Mouse (Mus musculus): ENCODE measurements at regions not wholly inside any gene's neighbourhood (a gene's known extent, or its start where the extent isn't known, plus 50 kb on each side); places are given as distances from the start of the nearest gene placed in this dataset.
A peak's percentile ranks its signal among the peaks of the same experiment; 100 is the strongest.

DNA sequence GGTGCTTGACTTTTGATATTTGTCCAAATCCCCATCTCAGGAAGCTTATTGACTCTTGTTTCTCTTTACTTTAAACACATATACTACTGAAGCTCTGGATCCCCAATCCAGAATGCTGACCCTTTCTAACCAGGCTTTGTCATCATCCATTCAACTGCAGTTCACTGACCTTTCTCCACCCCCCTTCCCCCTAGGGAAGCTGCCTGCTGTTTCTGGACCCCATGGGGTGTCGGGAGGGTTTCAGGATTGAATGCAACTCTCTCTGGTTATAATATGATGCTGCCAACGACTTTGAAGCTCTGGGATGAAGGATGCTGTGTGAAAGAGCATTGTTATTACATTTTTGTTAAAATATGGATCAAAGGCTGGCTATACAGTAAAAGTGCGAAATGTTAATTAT is 318.7 kb upstream of the Id2 start:
- no peaks in the 10 kb centered on the region for H3K27me3 ChIP-seq (ENCODE audit: control insufficient read depth, insufficient read depth, low read length, poor library complexity, severe bottlenecking)
- no peak overlapping the region for H3K9ac ChIP-seq (ENCODE audit: low read depth, poor library complexity, severe bottlenecking)
- TF ChIP-seq POLR2A (IDR thresholded peaks at IDR 0.05; ENCODE audit: insufficient read depth, low read length) (no peak), EP300 (IDR thresholded peaks at IDR 0.05; ENCODE audit: insufficient read depth, low read depth, low read length) (no peak), CTCF (IDR thresholded peaks at IDR 0.05; ENCODE audit: low read depth, low read length) (no peak)
- H3K9me3 ChIP-seq (replicated peaks; ENCODE audit: control insufficient read depth, insufficient read depth, low read length, poor library complexity, severe bottlenecking) = 0 out of 2 replicates have a peak, but pooled peaks cover 3% of the 10 kb centered on the region
- no peak overlapping the region for H3K4me3 ChIP-seq (ENCODE audit: low read depth, low read length)
- no peaks in the 10 kb centered on the region for H3K36me3 ChIP-seq (ENCODE audit: control insufficient read depth, insufficient read depth, low read length, poor library complexity, severe bottlenecking)
- H3K4me1 ChIP-seq (ENCODE audit: control insufficient read depth, insufficient read depth, low read length) = no peaks in the 10 kb centered on the region
- H3K27ac ChIP-seq (ENCODE audit: insufficient read depth, low read length) = no peak overlapping the region

DNA sequence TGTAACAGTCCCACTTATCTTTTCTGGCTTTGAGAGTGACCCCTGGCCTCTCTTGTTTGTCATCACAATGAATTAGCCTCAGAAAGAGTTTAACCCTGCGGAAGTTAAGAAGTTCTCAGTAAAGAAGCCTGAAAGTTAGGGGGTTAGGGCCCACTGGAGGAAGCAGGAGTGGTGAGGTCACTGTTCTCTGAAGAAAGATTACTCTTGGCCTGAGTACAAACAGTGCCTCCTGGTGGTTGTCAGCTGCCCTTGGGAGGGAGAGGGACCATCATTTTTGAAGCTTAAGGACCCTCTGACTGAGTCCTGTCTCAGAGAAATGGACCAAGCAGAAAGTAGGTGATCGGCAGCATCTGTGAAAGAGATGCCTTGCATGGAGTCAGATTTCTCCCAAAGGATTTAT is 318.3 kb upstream of the Id2 start:
- no peaks in the 10 kb centered on the region for H3K36me3 ChIP-seq (ENCODE audit: control insufficient read depth, insufficient read depth, low read length, poor library complexity, severe bottlenecking)
- H3K4me3 ChIP-seq (ENCODE audit: low read depth, low read length) = no peak overlapping the region
- 0 out of 2 replicates have a peak, but pooled peaks cover 3% of the 10 kb centered on the region for H3K9me3 ChIP-seq (replicated peaks; ENCODE audit: control insufficient read depth, insufficient read depth, low read length, poor library complexity, severe bottlenecking)
- H3K4me1 ChIP-seq (ENCODE audit: control insufficient read depth, insufficient read depth, low read length) = no peaks in the 10 kb centered on the region
- no peak overlapping the region for H3K27ac ChIP-seq (ENCODE audit: insufficient read depth, low read length)
- TF ChIP-seq EP300 (IDR thresholded peaks at IDR 0.05; ENCODE audit: insufficient read depth, low read depth, low read length) (no peak), CTCF (IDR thresholded peaks at IDR 0.05; ENCODE audit: low read depth, low read length) (peak; percentile 50)
- H3K27me3 ChIP-seq (ENCODE audit: control insufficient read depth, insufficient read depth, low read length, poor library complexity, severe bottlenecking) = no peaks in the 10 kb centered on the region
- no peak overlapping the region for H3K9ac ChIP-seq (ENCODE audit: low read depth, poor library complexity, severe bottlenecking)

DNA sequence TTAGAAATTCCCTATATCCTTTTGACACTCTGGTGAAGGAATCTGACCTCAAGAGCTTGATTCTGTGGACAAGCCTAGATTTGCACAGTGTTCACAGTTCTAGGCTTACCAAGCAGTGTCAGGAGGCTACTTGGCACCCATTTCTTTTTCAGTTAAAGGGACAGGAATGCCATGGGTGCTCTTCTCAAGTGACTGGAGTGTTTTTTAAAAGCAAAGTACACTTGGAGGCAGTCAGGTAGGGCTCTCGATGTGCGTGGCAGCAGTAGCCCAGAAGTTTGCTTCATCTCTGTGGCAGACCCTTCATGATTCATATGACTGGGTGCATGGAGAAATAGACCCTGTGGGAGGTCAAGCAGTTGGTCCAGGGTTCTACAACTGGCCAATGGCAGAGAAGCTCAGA is 310.4 kb upstream of the Id2 start:
- no peaks in the 10 kb centered on the region for H3K36me3 ChIP-seq (ENCODE audit: control insufficient read depth, insufficient read depth, low read length, poor library complexity, severe bottlenecking)
- no peak overlapping the region for H3K4me3 ChIP-seq (ENCODE audit: low read depth, low read length)
- H3K9ac ChIP-seq (ENCODE audit: low read depth, poor library complexity, severe bottlenecking) = no peak overlapping the region
- H3K9me3 ChIP-seq (replicated peaks; ENCODE audit: control insufficient read depth, insufficient read depth, low read length, poor library complexity, severe bottlenecking) = no peaks in the 10 kb centered on the region
- no peaks in the 10 kb centered on the region for H3K27me3 ChIP-seq (ENCODE audit: control insufficient read depth, insufficient read depth, low read length, poor library complexity, severe bottlenecking)
- no peak for TF ChIP-seq EP300 (IDR thresholded peaks at IDR 0.05; ENCODE audit: insufficient read depth, low read depth, low read length)
- no peak for TF ChIP-seq CTCF (IDR thresholded peaks at IDR 0.05; ENCODE audit: low read depth, low read length)
- no peak for TF ChIP-seq POLR2A (IDR thresholded peaks at IDR 0.05; ENCODE audit: insufficient read depth, low read length)
- H3K4me1 ChIP-seq (ENCODE audit: control insufficient read depth, insufficient read depth, low read length) = no peaks in the 10 kb centered on the region
- H3K27ac ChIP-seq (ENCODE audit: insufficient read depth, low read length) = no peak overlapping the region

- H3K27ac ChIP-seq (ENCODE audit: insufficient read depth, low read length) = no peak overlapping the region
- no peak overlapping the region for H3K4me3 ChIP-seq (ENCODE audit: low read depth, low read length)
- H3K4me1 ChIP-seq (ENCODE audit: control insufficient read depth, insufficient read depth, low read length) = no peaks in the 10 kb centered on the region
- no peaks in the 10 kb centered on the region; the same call in 1 of the 2 replicates for H3K27me3 ChIP-seq (ENCODE audit: control insufficient read depth, insufficient read depth, low read length, poor library complexity, severe bottlenecking)
- H3K36me3 ChIP-seq (ENCODE audit: control insufficient read depth, insufficient read depth, low read length, poor library complexity, severe bottlenecking) = no peaks in the 10 kb centered on the region
- H3K9ac ChIP-seq (ENCODE audit: low read depth, poor library complexity, severe bottlenecking) = no peak overlapping the region
- no peak for TF ChIP-seq POLR2A (IDR thresholded peaks at IDR 0.05; ENCODE audit: insufficient read depth, low read length)
- no peak for TF ChIP-seq CTCF (IDR thresholded peaks at IDR 0.05; ENCODE audit: low read depth, low read length)
- no peak for TF ChIP-seq EP300 (IDR thresholded peaks at IDR 0.05; ENCODE audit: insufficient read depth, low read depth, low read length)
- no peaks in the 10 kb centered on the region for H3K9me3 ChIP-seq (replicated peaks; ENCODE audit: control insufficient read depth, insufficient read depth, low read length, poor library complexity, severe bottlenecking)
These were observed 303.4 kb upstream of the Id2 start for GRCm38 (mm10) chr12:25400326-25400725.

GRCm38 (mm10) chr12:25398726-25399125 is 301.8 kb upstream of the Id2 start:
- no peaks in the 10 kb centered on the region for H3K36me3 ChIP-seq (ENCODE audit: control insufficient read depth, insufficient read depth, low read length, poor library complexity, severe bottlenecking)
- no peak for TF ChIP-seq POLR2A (IDR thresholded peaks at IDR 0.05; ENCODE audit: insufficient read depth, low read length)
- TF ChIP-seq EP300 (IDR thresholded peaks at IDR 0.05; ENCODE audit: insufficient read depth, low read depth, low read length) = no peak
- no peak for TF ChIP-seq CTCF (IDR thresholded peaks at IDR 0.05; ENCODE audit: low read depth, low read length)
- no peak overlapping the region for H3K27ac ChIP-seq (ENCODE audit: insufficient read depth, low read length)
- no peaks in the 10 kb centered on the region; the same call in 1 of the 2 replicates for H3K27me3 ChIP-seq (ENCODE audit: control insufficient read depth, insufficient read depth, low read length, poor library complexity, severe bottlenecking)
- H3K9ac ChIP-seq (ENCODE audit: low read depth, poor library complexity, severe bottlenecking) = no peak overlapping the region
- H3K4me3 ChIP-seq (ENCODE audit: low read depth, low read length) = no peak overlapping the region
- no peaks in the 10 kb centered on the region for H3K4me1 ChIP-seq (ENCODE audit: control insufficient read depth, insufficient read depth, low read length)
- H3K9me3 ChIP-seq (replicated peaks; ENCODE audit: control insufficient read depth, insufficient read depth, low read length, poor library complexity, severe bottlenecking) = no peaks in the 10 kb centered on the region

GRCm38 (mm10) chr12:25394326-25394725 is 297.4 kb upstream of the Id2 start:
- Histone ChIP-seq H3K36me3 (ENCODE audit: control insufficient read depth, insufficient read depth, low read length, poor library complexity, severe bottlenecking) (no peaks in the 10 kb centered on the region), H3K27me3 (ENCODE audit: control insufficient read depth, insufficient read depth, low read length, poor library complexity, severe bottlenecking) (no peaks in the 10 kb centered on the region; the same call in 1 of the 2 replicates), H3K4me3 (ENCODE audit: low read depth, low read length) (no peak overlapping the region), H3K9me3 (replicated peaks; ENCODE audit: control insufficient read depth, insufficient read depth, low read length, poor library complexity, severe bottlenecking) (no peaks in the 10 kb centered on the region), H3K4me1 (ENCODE audit: control insufficient read depth, insufficient read depth, low read length) (no peaks in the 10 kb centered on the region), H3K9ac (ENCODE audit: low read depth, poor library complexity, severe bottlenecking) (no peak overlapping the region), H3K27ac (ENCODE audit: insufficient read depth, low read length) (no peak overlapping the region)
- TF ChIP-seq EP300 (IDR thresholded peaks at IDR 0.05; ENCODE audit: insufficient read depth, low read depth, low read length) (no peak), CTCF (IDR thresholded peaks at IDR 0.05; ENCODE audit: low read depth, low read length) (no peak), POLR2A (IDR thresholded peaks at IDR 0.05; ENCODE audit: insufficient read depth, low read length) (no peak)
